Mouse (Mus musculus) ES-Bruce4 (cell line): Measurements from ENCODE around the gene Ifitm1. TPM values are rescaled to one million over a fixed set of nuclear protein-coding genes. Genes with fewer than 3 reads are reported as not detected.
A peak's percentile ranks its signal among the peaks of the same experiment; 100 is the strongest.

Source experiments
- H3K27ac ChIP-seq: 2 replicates; pipeline ENCODE4 v1.5.1; 2012; ENCODE audit warnings: low read length, inconsistent platforms; ENCODE audit not compliant: insufficient read depth
- H3K27me3 ChIP-seq: 2 replicates; pipeline ENCODE4 v1.6.1; 2012; ENCODE audit warnings: mild to moderate bottlenecking, low read length, inconsistent platforms; ENCODE audit not compliant: control insufficient read depth, poor library complexity, insufficient read depth, severe bottlenecking
- H3K36me3 ChIP-seq: 2 replicates; pipeline ENCODE4 v1.6.1; 2012; ENCODE audit warnings: inconsistent platforms, mild to moderate bottlenecking, low read length, moderate library complexity; ENCODE audit not compliant: control insufficient read depth, poor library complexity, insufficient read depth, severe bottlenecking
- H3K4me1 ChIP-seq: one replicate; pipeline ENCODE4 v1.8.1; 2011; ENCODE audit warnings: low read length; ENCODE audit not compliant: control insufficient read depth, insufficient read depth
- H3K4me3 ChIP-seq: 2 replicates; pipeline ENCODE4 v1.5.1; 2011; ENCODE audit warnings: low read depth, mild to moderate bottlenecking, low read length
- H3K9ac ChIP-seq: 2 replicates; pipeline ENCODE4 v1.6.1; 2012; ENCODE audit warnings: low read depth, mild to moderate bottlenecking, inconsistent platforms; ENCODE audit not compliant: poor library complexity, severe bottlenecking
- H3K9me3 ChIP-seq: replicated peaks from 2 replicates; pipeline ENCODE4 v1.6.1; 2012; ENCODE audit warnings: mild to moderate bottlenecking, low read length, inconsistent platforms; ENCODE audit not compliant: control insufficient read depth, poor library complexity, insufficient read depth, severe bottlenecking
- CTCF ChIP-seq: IDR thresholded peaks from one replicate; pipeline ENCODE4 v1.8.1; 2011; ENCODE audit warnings: low read depth, low read length
- EP300 ChIP-seq: IDR thresholded peaks from 2 replicates; pipeline ENCODE4 v1.6.1; 2011; ENCODE audit warnings: low read depth, low read length; ENCODE audit not compliant: insufficient read depth
- POLR2A ChIP-seq: IDR thresholded peaks from one replicate; pipeline ENCODE4 v1.8.1; 2011; ENCODE audit warnings: low read length; ENCODE audit not compliant: insufficient read depth
- polyA plus RNA-seq: library from polyadenylated mRNA; stranded (reverse); fragments of >200 nt; gene quantifications from 2 replicates; pipeline ENCODE4 v1.2.4, GENCODE M21; 2011; ENCODE audit warnings: low read depth; ENCODE audit not compliant: missing spikeins, insufficient read depth, insufficient read length

The Ifitm1 gene
- polyA plus RNA-seq, 1 experiment, result 501 TPM

DNA sequence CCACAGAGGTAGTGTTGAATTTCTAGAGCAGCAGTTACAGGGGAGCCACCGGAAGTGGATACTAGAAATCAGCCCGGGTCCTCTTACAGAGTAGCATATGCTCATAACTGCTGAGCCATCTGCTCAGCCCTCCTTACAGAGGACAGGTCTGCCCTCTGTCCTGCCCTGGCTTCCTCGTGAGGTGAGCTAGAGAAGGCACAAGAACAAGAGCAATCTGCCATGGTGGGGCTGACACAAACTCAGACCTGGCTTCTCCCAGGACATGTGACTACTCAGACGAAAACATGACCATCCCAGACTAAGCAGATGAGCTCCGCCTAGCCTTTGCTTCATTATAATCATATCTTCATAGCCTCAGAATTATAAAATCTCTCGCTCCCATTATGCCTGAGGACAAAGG, 15.3 kb upstream of the Ifitm1 start:
- Histone ChIP-seq H3K4me1 (peaks cover 5% of the 10 kb centered on the region), H3K9ac (no peak overlapping the region), H3K27ac (no peak overlapping the region), H3K9me3 (no peaks in the 10 kb centered on the region), H3K27me3 (no peaks in the 10 kb centered on the region), H3K4me3 (no peak overlapping the region), H3K36me3 (peaks cover 30% of the 10 kb centered on the region)
- TF ChIP-seq CTCF (no peak), EP300 (no peak), POLR2A (no peak)

DNA sequence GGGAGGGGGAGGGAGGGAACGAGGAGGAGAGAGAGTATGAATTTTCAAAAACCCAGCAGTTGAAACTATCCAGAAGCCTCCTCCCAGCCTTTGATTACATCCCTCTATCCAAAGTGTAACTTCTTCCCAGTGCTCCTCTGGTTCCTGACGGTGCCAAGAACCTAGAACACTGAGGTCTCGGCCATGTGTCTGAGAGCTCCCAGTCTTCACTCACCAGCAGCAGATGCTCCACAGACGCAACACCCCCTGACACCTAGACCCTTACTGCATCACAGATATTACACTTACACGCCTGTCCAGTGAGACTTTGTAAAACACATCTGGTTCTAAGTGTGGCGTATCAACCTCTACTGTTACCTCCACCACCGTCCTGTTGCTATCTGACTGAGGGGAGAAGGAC, 14.6 kb upstream of the Ifitm1 start:
- Histone ChIP-seq H3K27ac (no peak overlapping the region), H3K27me3 (no peaks in the 10 kb centered on the region), H3K4me1 (peaks cover 7% of the 10 kb centered on the region), H3K4me3 (no peak overlapping the region), H3K9me3 (no peaks in the 10 kb centered on the region), H3K9ac (no peak overlapping the region), H3K36me3 (peaks cover 30% of the 10 kb centered on the region)
- TF ChIP-seq CTCF (no peak), POLR2A (no peak), EP300 (no peak)

DNA sequence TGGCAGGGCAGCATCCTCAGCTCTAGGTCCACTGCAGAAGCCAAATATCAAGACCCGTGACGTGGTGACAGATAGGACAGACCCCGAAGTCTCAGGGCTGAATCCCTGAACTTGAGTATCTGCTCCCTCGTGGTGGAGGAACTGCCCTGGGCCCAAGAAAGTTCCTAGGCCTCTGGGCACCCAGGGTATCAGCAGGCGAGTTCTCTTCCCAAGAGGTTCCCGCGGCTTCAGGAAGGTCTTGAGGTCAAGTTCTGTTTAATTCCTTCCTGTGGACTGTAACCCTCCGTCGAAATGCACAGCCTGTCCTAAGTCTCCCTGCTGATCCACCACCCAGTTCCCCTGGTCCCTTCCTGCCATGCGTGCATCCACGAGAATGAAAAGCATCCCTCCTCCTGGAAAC, 13.9 kb upstream of the Ifitm1 start:
- Histone ChIP-seq H3K9ac (no peak overlapping the region), H3K36me3 (peaks cover 30% of the 10 kb centered on the region), H3K27me3 (no peaks in the 10 kb centered on the region), H3K9me3 (no peaks in the 10 kb centered on the region), H3K4me3 (no peak overlapping the region), H3K4me1 (peaks cover 7% of the 10 kb centered on the region), H3K27ac (no peak overlapping the region)
- TF ChIP-seq POLR2A, result no peak
- no peak for TF ChIP-seq CTCF
- TF ChIP-seq EP300, result no peak

GRCm38 (mm10) chr7:140953800-140954732, 13.0 kb upstream of the Ifitm1 start:
- TF ChIP-seq CTCF (no peak), POLR2A (no peak), EP300 (no peak)
- H3K27ac ChIP-seq, result no peak overlapping the region
- H3K36me3 ChIP-seq, result peaks cover 22% of the 10 kb centered on the region
- H3K4me3 ChIP-seq, result peak overlapping the region; percentile 95
- H3K9me3 ChIP-seq, result no peaks in the 10 kb centered on the region
- H3K9ac ChIP-seq, result peak overlapping the region; percentile 82
- peaks cover 8% of the 10 kb centered on the region for H3K4me1 ChIP-seq
- no peaks in the 10 kb centered on the region for H3K27me3 ChIP-seq

- Histone ChIP-seq H3K36me3 (peaks cover 16% of the 10 kb centered on the region), H3K27ac (no peak overlapping the region), H3K4me3 (peak overlapping the region; percentile 95), H3K4me1 (peaks cover 8% of the 10 kb centered on the region), H3K9ac (peak overlapping the region; percentile 82), H3K9me3 (no peaks in the 10 kb centered on the region), H3K27me3 (no peaks in the 10 kb centered on the region)
- TF ChIP-seq EP300, result no peak
- TF ChIP-seq POLR2A, result no peak
- TF ChIP-seq CTCF, result no peak
Observed at GRCm38 (mm10) chr7:140954733-140955071, 12.3 kb upstream of the Ifitm1 start.

GRCm38 (mm10) chr7:140955342-140955741, 11.7 kb upstream of the Ifitm1 start:
- H3K9me3 ChIP-seq, result no peaks in the 10 kb centered on the region
- TF ChIP-seq EP300 (no peak), CTCF (no peak), POLR2A (no peak)

More at GRCm38 (mm10) chr7:140955342-140955741, 11.7 kb upstream of the Ifitm1 start:
- Histone ChIP-seq H3K9ac (peak overlapping the region; percentile 82), H3K4me1 (peaks cover 10% of the 10 kb centered on the region), H3K36me3 (peaks cover 13% of the 10 kb centered on the region), H3K27ac (peak overlapping the region; percentile 93), H3K27me3 (no peaks in the 10 kb centered on the region), H3K4me3 (peak overlapping the region; percentile 95)
